40 mouse cellular contexts compared by ENCODE assay signal in genomic region chr3:58822211-58822610, GRCm38 (mm10). TPM values are rescaled to one million over a fixed set of nuclear protein-coding genes. Genes with fewer than 3 reads are reported as not detected.
"Had no signal": no experiment of that assay in that cellular context is flagged by ENCODE, and none has a peak within 500 bp of the region (broad histone marks: within the 10 kb centered on the region; RNA-seq: fewer than 3 reads in every experiment).

Mindy4b-ps (minus strand) TSS chr3:58822311.

- H3K27ac ChIP-seq: left cerebral cortex, adult 2 months; limb, embryonic 10.5 days; limb, embryonic 12.5 days; limb, embryonic 13.5 days; limb, embryonic 15.5 days; liver, embryonic 12.5 days; liver, embryonic 13.5 days; liver, embryonic 14.5 days; liver, embryonic 15.5 days; lung, embryonic 15.5 days; macrophage; midbrain, embryonic 10.5 days; midbrain, embryonic 12.5 days; midbrain, embryonic 13.5 days; midbrain, embryonic 15.5 days; neural tube, embryonic 12.5 days; neural tube, embryonic 13.5 days had no signal

- H3K9me3 ChIP-seq: limb, embryonic 10.5 days; limb, embryonic 12.5 days; limb, embryonic 13.5 days; limb, embryonic 15.5 days; liver, embryonic 12.5 days; liver, embryonic 13.5 days; liver, embryonic 15.5 days; lung, embryonic 15.5 days; megakaryocyte, embryonic 14.5 days; midbrain, embryonic 10.5 days; midbrain, embryonic 12.5 days; midbrain, embryonic 13.5 days; midbrain, embryonic 15.5 days; neural tube, embryonic 12.5 days; neural tube, embryonic 13.5 days had no signal

- H3K9ac ChIP-seq: limb, embryonic 12.5 days; limb, embryonic 13.5 days; limb, embryonic 15.5 days; liver, embryonic 12.5 days; liver, embryonic 13.5 days; liver, embryonic 14.5 days; liver, embryonic 15.5 days; liver, postnatal 0 days; lung, embryonic 14.5 days; lung, embryonic 15.5 days; midbrain, embryonic 12.5 days; midbrain, embryonic 13.5 days; midbrain, embryonic 15.5 days; neural tube, embryonic 12.5 days; neural tube, embryonic 13.5 days had no signal

- H3K4me2 ChIP-seq: limb, embryonic 12.5 days; limb, embryonic 13.5 days; limb, embryonic 15.5 days; liver, embryonic 11.5 days; liver, embryonic 12.5 days; liver, embryonic 13.5 days; liver, embryonic 15.5 days; lung, embryonic 14.5 days; lung, embryonic 15.5 days; midbrain, embryonic 12.5 days; midbrain, embryonic 13.5 days; midbrain, embryonic 15.5 days; neural tube, embryonic 12.5 days; neural tube, embryonic 13.5 days had no signal

- DNase-seq: left cerebral cortex, postnatal 4 days; liver; liver, embryonic 13.5 days; liver, postnatal 0 days; lung, adult 18-20 months; lung, adult 2 months; lung, embryonic 14.5 days; lung, postnatal 10 days; lung, postnatal 14 days; lung, postnatal 36 days; lung, postnatal 4 days; midbrain, embryonic 14.5 days had no signal

- H3K27me3 ChIP-seq: limb, embryonic 12.5 days; limb, embryonic 13.5 days; limb, embryonic 15.5 days; liver, embryonic 12.5 days; liver, embryonic 13.5 days; liver, embryonic 15.5 days; lung, embryonic 15.5 days; neural tube, embryonic 12.5 days; neural tube, embryonic 13.5 days had no signal

- H3K4me3 ChIP-seq: left cerebral cortex, adult 2 months; limb, embryonic 10.5 days; limb, embryonic 12.5 days; limb, embryonic 13.5 days; limb, embryonic 15.5 days; liver, embryonic 12.5 days; liver, embryonic 13.5 days; liver, embryonic 15.5 days; lung, embryonic 15.5 days; megakaryocyte, embryonic 14.5 days; midbrain, embryonic 10.5 days; midbrain, embryonic 12.5 days; midbrain, embryonic 13.5 days; midbrain, embryonic 15.5 days; neural tube, embryonic 12.5 days; neural tube, embryonic 13.5 days had no signal

- H3K36me3 ChIP-seq: limb, embryonic 10.5 days; limb, embryonic 12.5 days; limb, embryonic 13.5 days; limb, embryonic 15.5 days; liver, embryonic 12.5 days; liver, embryonic 13.5 days; liver, embryonic 15.5 days; lung, embryonic 15.5 days; midbrain, embryonic 10.5 days; midbrain, embryonic 12.5 days; midbrain, embryonic 13.5 days; midbrain, embryonic 15.5 days; neural tube, embryonic 12.5 days; neural tube, embryonic 13.5 days had no signal

- ATAC-seq: liver, embryonic 12.5 days; liver, postnatal 0 days; lung, postnatal 0 days; midbrain, embryonic 13.5 days; midbrain, embryonic 15.5 days; midbrain, embryonic 16.5 days had no signal

- H3K4me1 ChIP-seq: limb, embryonic 15.5 days; liver, embryonic 12.5 days; liver, embryonic 13.5 days; liver, embryonic 15.5 days; lung, embryonic 15.5 days; megakaryocyte, embryonic 14.5 days; midbrain, embryonic 15.5 days; neural tube, embryonic 12.5 days had no signal

RNA-seq across cellular contexts. Expression of gene Mindy4b-ps, which starts in this region (rescaled TPM):
- total RNA-seq: liver, adult 2 months; megakaryocyte progenitor cell, adult 5-6 weeks; megakaryocyte, adult 5-6 weeks; monocyte, adult 5-6 weeks had no signal
- polyA plus RNA-seq: limb, embryonic 10.5 days; limb, embryonic 11.5 days; limb, embryonic 13.5 days; limb, embryonic 15.5 days; liver, adult 2 months; liver, embryonic 11.5 days; liver, embryonic 12.5 days; liver, embryonic 13.5 days; liver, embryonic 14.5 days; liver, embryonic 15.5 days; liver, embryonic 16.5 days; liver, postnatal 0 days; lung, adult 2 months; lung, embryonic 14.5 days; lung, embryonic 15.5 days; lung, embryonic 16.5 days; lung, postnatal 0 days; macrophage; midbrain, embryonic 10.5 days; midbrain, embryonic 12.5 days; midbrain, embryonic 13.5 days; midbrain, embryonic 14.5 days; neural tube, embryonic 11.5 days; neural tube, embryonic 12.5 days; neural tube, embryonic 13.5 days had no signal
